In the genomic region with DNA sequence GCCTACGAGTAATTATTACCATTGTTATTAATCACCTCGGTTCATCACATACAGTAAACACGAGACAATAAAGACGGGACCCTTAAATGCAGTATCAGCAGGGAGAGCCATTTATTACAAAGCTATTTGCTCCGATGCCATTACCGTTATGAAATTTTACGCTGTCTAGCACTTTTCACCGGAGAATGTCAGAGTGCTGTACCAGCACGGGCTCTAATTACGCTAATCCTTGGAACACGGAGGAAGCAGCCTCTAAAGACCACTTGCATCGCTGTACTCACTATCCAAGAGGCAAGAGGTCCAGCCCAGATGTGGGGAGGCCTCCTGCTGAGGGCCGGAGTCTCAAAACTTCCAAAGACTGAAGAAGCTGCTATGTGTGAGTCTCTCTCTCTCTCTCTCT, we compare ENCODE assay signal across 14 mouse cellular contexts.
A peak's percentile ranks its signal among the peaks of the same experiment; 100 is the strongest.
DNase-seq lines count a peak whose midpoint lies in the region; ATAC-seq lines count a peak whose summit lies in the region.
"Had no signal": no experiment of that assay in that cellular context is flagged by ENCODE, and none has a peak within 500 bp of the region (broad histone marks: within the 10 kb centered on the region; RNA-seq: fewer than 3 reads in every experiment).

No protein-coding gene starts in this region.

- H3K9ac ChIP-seq in forebrain, embryonic 11.5 days (ENCODE audit: low read length), result no peak overlapping the region
- H3K9ac ChIP-seq in neural tube, embryonic 12.5 days, result no peak overlapping the region

- H3K27me3 ChIP-seq in forebrain, embryonic 11.5 days (ENCODE audit: control insufficient read depth, insufficient read depth, low read length), result no peaks in the 10 kb centered on the region
- H3K27me3 ChIP-seq in neural tube, embryonic 12.5 days (replicated peaks), result 0 out of 2 replicates have a peak, but pooled peaks cover 6% of the 10 kb centered on the region

- no peaks in the 10 kb centered on the region for H3K9me3 ChIP-seq in forebrain, embryonic 11.5 days (ENCODE audit: control insufficient read depth, low read length)
- H3K9me3 ChIP-seq in neural tube, embryonic 12.5 days, result no peaks in the 10 kb centered on the region

- no peak overlapping the region for H3K27ac ChIP-seq in forebrain, embryonic 11.5 days (ENCODE audit: low read depth, low read length)
- H3K27ac ChIP-seq in neural tube, embryonic 12.5 days, result no peak overlapping the region

- H3K36me3 ChIP-seq in forebrain, embryonic 11.5 days (ENCODE audit: control insufficient read depth, insufficient read depth, low read length), result no peaks in the 10 kb centered on the region
- no peaks in the 10 kb centered on the region for H3K36me3 ChIP-seq in neural tube, embryonic 12.5 days

- 16% methylated on average over 13 of the region's 13 CpGs for WGBS in forebrain, embryonic 11.5 days
- WGBS in neural tube, embryonic 12.5 days, result 23% methylated on average over 13 of the region's 13 CpGs

- peaks cover 8% of the 10 kb centered on the region for H3K4me1 ChIP-seq in forebrain, embryonic 11.5 days (replicated peaks; ENCODE audit: control insufficient read depth, insufficient read depth, low read length)
- H3K4me1 ChIP-seq in neural tube, embryonic 12.5 days, result peaks cover 10% of the 10 kb centered on the region; the same call in 1 of the 2 replicates

- no peak for ATAC-seq in forebrain, embryonic 11.5 days (replicated peaks; ENCODE audit: low FRiP score)
- no peak for ATAC-seq in neural tube, embryonic 12.5 days (ENCODE audit: low FRiP score, low read depth)

- no peak overlapping the region for H3K4me3 ChIP-seq in forebrain, embryonic 11.5 days (ENCODE audit: low read depth, low read length)
- H3K4me3 ChIP-seq in neural tube, embryonic 12.5 days, result no peak overlapping the region

- H3K4me2 ChIP-seq in forebrain, embryonic 11.5 days (ENCODE audit: low read depth, low read length, severe bottlenecking), result 0 out of 2 replicates have a peak overlapping the region, but pooled peaks have one; percentile 21
- H3K4me2 ChIP-seq in neural tube, embryonic 12.5 days (replicated peaks), result peak overlapping the region; percentile 31

- peak; percentile 16 for DNase-seq in kidney, postnatal 10 days
- DNase-seq in kidney, postnatal 25 days, result no peak
- peak; percentile 39 for DNase-seq in embryo, embryonic 10.5 days (ENCODE audit: low spot score)
- no peak for DNase-seq in forebrain, embryonic 11.5 days (ENCODE audit: low spot score)
- DNase-seq in Muller cell, postnatal 12 days (ENCODE audit: inconsistent ontology term), result no peak
- no peak for DNase-seq in frontal cortex, postnatal 10 days (ENCODE audit: low spot score in 2 of 2)
- DNase-seq in adrenal gland, adult 8-10 months, result no peak
- DNase-seq: cerebellum, postnatal 25 days; heart, postnatal 10 days; layer of hippocampus, postnatal 36 days; liver; lung, postnatal 14 days; thymus, postnatal 25 days had no signal

Comparison
In these comparisons a context has a peak if more than half of its experiments do, and no peak if none do; other contexts are left out.
1. DNase-seq: peak in kidney, postnatal 10 days (single experiment) and embryo, embryonic 10.5 days (single experiment); none in kidney, postnatal 25 days (0 of 2), forebrain, embryonic 11.5 days (single experiment), Muller cell, postnatal 12 days (single experiment), frontal cortex, postnatal 10 days (0 of 2) and adrenal gland, adult 8-10 months (single experiment).